Mouse (Mus musculus) CH12.LX (cell line): ENCODE data around the gene C1qtnf1.

Experiments
- HCFC1 ChIP-seq: IDR thresholded peaks from 2 replicates; pipeline ENCODE4 v1.6.1; 2012; ENCODE audit warnings: low read depth, mild to moderate bottlenecking, inconsistent platforms, low read length, improper control_type of control experiment
- KAT2A ChIP-seq: IDR thresholded peaks from 2 replicates; pipeline ENCODE4 v1.6.1; 2012; ENCODE audit warnings: low read length, improper control_type of control experiment, inconsistent platforms; ENCODE audit not compliant: insufficient replicate concordance
- MAX ChIP-seq: IDR thresholded peaks from 2 replicates; pipeline ENCODE4 v1.6.1; 2011; ENCODE audit warnings: low read length, improper control_type of control experiment
- ZNF384 ChIP-seq: IDR thresholded peaks from 2 replicates; pipeline ENCODE4 v1.6.1; 2012; ENCODE audit warnings: low read depth, low read length, improper control_type of control experiment, inconsistent platforms

GRCm38 (mm10) chr11:118397806-118398530 lies 30.0 kb upstream of the C1qtnf1 start:
- TF ChIP-seq KAT2A (no peak), MAX (no peak), ZNF384 (no peak), HCFC1 (no peak)
